Mouse (Mus musculus): ENCODE measurements around the gene Grm1. TPM values are rescaled to one million over a fixed set of nuclear protein-coding genes. Genes with fewer than 3 reads are reported as not detected.

Gene Grm1
- polyA plus RNA-seq, 1 experiment, result not detected

DNA sequence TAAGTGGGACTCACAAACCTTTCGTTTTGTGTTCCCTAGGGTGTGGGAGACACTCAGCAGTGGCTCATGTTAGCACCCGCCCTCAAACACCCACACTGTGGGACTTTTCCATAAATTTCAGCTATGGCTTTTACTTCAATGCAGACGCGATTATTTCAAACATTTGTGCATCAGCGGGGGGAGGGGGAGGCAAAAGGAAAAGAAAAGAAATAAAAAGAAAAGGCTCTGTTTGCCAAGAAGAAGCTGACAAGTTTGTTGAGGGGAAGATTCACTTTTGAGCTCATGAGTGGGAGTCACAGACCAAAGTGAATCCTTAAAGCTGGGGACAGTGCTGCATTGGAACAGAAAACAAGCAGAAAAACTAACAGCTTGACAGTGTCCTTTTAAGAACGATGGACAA lies 384.7 kb downstream of the Grm1 start:
- TF ChIP-seq POLR2A (IDR thresholded peaks at IDR 0.05; ENCODE audit: low read depth, low read length) (no peak), CTCF (IDR thresholded peaks at IDR 0.05; ENCODE audit: extremely low read depth, insufficient read length, insufficient replicate concordance, low read depth, low read length) (no peak)
- 67% methylated on average over 6 of the region's 6 CpGs for WGBS
- no peaks in the 10 kb centered on the region for H3K27me3 ChIP-seq (ENCODE audit: control insufficient read depth, insufficient read depth, low read length)
- H3K4me3 ChIP-seq (ENCODE audit: low read depth, low read length), result no peak overlapping the region
- no peaks in the 10 kb centered on the region for H3K36me3 ChIP-seq (ENCODE audit: control insufficient read depth, insufficient read depth, low read length)
- H3K4me1 ChIP-seq (ENCODE audit: control insufficient read depth, insufficient read depth, insufficient read length, low read length), result no peaks in the 10 kb centered on the region
- H3K27ac ChIP-seq (ENCODE audit: insufficient read depth, low read depth, low read length), result no peak overlapping the region

DNA sequence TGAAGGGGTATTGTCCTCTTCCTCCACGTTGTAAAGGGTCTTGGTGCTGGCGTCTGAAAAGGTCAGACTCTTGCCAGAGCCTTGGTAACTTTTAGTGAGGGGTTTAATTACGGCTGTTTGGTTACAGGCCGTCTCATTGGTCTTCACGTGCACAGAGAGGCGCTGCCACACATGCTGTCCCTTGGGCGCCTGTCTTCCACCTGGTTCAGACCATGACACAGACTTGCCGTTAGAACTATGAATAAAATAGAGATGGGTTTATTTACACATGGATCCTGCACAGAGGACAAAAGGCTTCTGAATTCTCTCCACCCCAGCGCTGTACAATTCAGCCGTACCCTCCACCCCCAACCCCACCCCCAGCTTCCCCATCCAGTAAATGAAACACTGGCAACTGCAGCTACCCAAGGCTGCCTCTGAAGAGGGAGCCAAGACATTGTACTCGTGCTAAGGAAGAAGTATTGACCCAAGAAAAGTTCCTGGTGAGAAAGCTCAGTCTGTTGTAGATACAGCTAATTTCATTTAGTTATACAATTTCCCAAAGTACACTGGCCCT lies 392.4 kb downstream of the Grm1 start:
- TF ChIP-seq POLR2A (IDR thresholded peaks at IDR 0.05; ENCODE audit: low read depth, low read length) (no peak), CTCF (IDR thresholded peaks at IDR 0.05; ENCODE audit: extremely low read depth, insufficient read length, insufficient replicate concordance, low read depth, low read length) (no peak)
- Histone ChIP-seq H3K27me3 (ENCODE audit: control insufficient read depth, insufficient read depth, low read length) (no peaks in the 10 kb centered on the region), H3K27ac (ENCODE audit: insufficient read depth, low read depth, low read length) (no peak overlapping the region), H3K4me3 (ENCODE audit: low read depth, low read length) (no peak overlapping the region), H3K36me3 (ENCODE audit: control insufficient read depth, insufficient read depth, low read length) (no peaks in the 10 kb centered on the region), H3K4me1 (ENCODE audit: control insufficient read depth, insufficient read depth, insufficient read length, low read length) (no peaks in the 10 kb centered on the region)
- WGBS, result 18% methylated on average over 11 of the region's 11 CpGs

DNA sequence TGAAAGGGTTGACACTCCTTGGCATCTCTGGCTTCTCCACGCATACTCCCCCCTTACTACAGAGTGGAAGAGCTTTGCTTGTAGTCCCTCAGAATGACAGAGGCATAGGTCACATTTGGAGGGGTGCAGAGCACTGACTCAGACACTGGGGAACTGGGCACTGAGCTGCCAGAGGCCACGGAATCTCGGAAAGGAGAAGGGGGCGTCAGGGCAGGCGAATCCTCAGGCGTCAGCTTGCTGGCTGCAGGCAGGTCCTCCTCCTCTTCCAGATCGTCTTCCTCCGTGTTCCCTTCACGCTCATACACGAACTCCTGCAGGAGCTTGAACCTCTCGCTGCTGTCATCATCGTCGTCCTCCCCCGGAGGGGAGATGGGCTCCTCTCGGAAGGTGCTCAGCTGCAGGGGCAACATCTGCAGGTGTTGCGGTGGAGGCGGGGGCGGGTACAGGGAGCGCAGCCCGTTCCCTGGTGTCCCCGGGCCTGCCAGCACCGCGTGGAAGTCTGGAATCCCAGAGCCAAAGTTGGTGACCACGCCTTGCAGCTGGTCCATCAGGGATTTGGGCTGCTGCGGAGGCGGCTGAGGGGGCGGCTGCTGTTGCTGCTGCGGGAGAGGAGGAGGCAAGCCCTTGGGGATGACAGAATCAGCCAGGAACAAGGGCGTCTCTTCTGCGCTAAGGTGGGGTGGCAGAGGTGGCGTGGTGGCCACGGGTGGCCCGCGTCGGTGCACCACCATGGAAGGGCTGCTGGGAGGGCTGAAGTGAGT lies 393.1 kb downstream of the Grm1 start:
- no peaks in the 10 kb centered on the region for H3K36me3 ChIP-seq (ENCODE audit: control insufficient read depth, insufficient read depth, low read length)
- no peaks in the 10 kb centered on the region for H3K27me3 ChIP-seq (ENCODE audit: control insufficient read depth, insufficient read depth, low read length)
- 5% methylated on average over 35 of the region's 35 CpGs for WGBS
- H3K27ac ChIP-seq (ENCODE audit: insufficient read depth, low read depth, low read length), result no peak overlapping the region
- TF ChIP-seq POLR2A (IDR thresholded peaks at IDR 0.05; ENCODE audit: low read depth, low read length) (no peak), CTCF (IDR thresholded peaks at IDR 0.05; ENCODE audit: extremely low read depth, insufficient read length, insufficient replicate concordance, low read depth, low read length) (no peak)
- H3K4me1 ChIP-seq (ENCODE audit: control insufficient read depth, insufficient read depth, insufficient read length, low read length), result no peaks in the 10 kb centered on the region
- H3K4me3 ChIP-seq (ENCODE audit: low read depth, low read length), result no peak overlapping the region

GRCm38 (mm10) chr10:10681048-10681447 lies 401.1 kb downstream of the Grm1 start, which contains the start of gene Gm10944:
Gene Gm10944, plus strand, starts transcription at chr10:10681348.
- WGBS, result 93% methylated on average over 1 of the region's 1 CpGs
- Histone ChIP-seq H3K27me3 (ENCODE audit: control insufficient read depth, insufficient read depth, low read length) (no peaks in the 10 kb centered on the region), H3K27ac (ENCODE audit: insufficient read depth, low read depth, low read length) (no peak within 1 kb of the TSS), H3K4me1 (ENCODE audit: control insufficient read depth, insufficient read depth, insufficient read length, low read length) (no peaks in the 10 kb centered on the region), H3K4me3 (ENCODE audit: low read depth, low read length) (no peak within 1 kb of the TSS), H3K36me3 (ENCODE audit: control insufficient read depth, insufficient read depth, low read length) (no peaks in the 10 kb centered on the region)
- TF ChIP-seq POLR2A (IDR thresholded peaks at IDR 0.05; ENCODE audit: low read depth, low read length), result no peak
- TF ChIP-seq CTCF (IDR thresholded peaks at IDR 0.05; ENCODE audit: extremely low read depth, insufficient read length, insufficient replicate concordance, low read depth, low read length), result no peak

DNA sequence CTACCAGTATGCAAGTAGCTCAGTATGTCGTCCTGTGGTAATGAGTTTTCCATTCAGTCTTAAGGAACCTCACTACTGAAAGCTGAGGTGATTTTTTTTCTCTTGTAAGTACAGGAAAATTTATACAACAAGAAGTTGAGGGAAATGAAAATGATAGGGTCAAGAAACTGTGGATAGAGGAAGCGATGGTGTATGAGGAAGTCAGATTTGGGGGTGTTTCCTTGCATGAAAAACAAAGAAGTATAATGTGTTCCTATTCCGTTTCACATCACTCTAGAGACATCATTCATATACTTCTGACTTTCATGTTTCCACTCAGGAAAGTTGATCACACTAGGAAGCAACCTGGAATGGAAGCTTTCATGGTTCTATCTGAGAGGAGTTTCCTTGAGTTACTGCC lies 422.2 kb downstream of the Grm1 start:
- Histone ChIP-seq H3K27me3 (ENCODE audit: control insufficient read depth, insufficient read depth, low read length) (no peaks in the 10 kb centered on the region), H3K4me1 (ENCODE audit: control insufficient read depth, insufficient read depth, insufficient read length, low read length) (no peaks in the 10 kb centered on the region), H3K36me3 (ENCODE audit: control insufficient read depth, insufficient read depth, low read length) (no peaks in the 10 kb centered on the region), H3K4me3 (ENCODE audit: low read depth, low read length) (no peak overlapping the region), H3K27ac (ENCODE audit: insufficient read depth, low read depth, low read length) (no peak overlapping the region)
- WGBS, result 66% methylated on average over 3 of the region's 3 CpGs
- TF ChIP-seq CTCF (IDR thresholded peaks at IDR 0.05; ENCODE audit: extremely low read depth, insufficient read length, insufficient replicate concordance, low read depth, low read length) (no peak), POLR2A (IDR thresholded peaks at IDR 0.05; ENCODE audit: low read depth, low read length) (no peak)

GRCm38 (mm10) chr10:10659161-10659560 lies 423.0 kb downstream of the Grm1 start:
- WGBS, result 81% methylated on average over 3 of the region's 3 CpGs
- Histone ChIP-seq H3K36me3 (ENCODE audit: control insufficient read depth, insufficient read depth, low read length) (no peaks in the 10 kb centered on the region), H3K4me1 (ENCODE audit: control insufficient read depth, insufficient read depth, insufficient read length, low read length) (no peaks in the 10 kb centered on the region), H3K27ac (ENCODE audit: insufficient read depth, low read depth, low read length) (no peak overlapping the region), H3K4me3 (ENCODE audit: low read depth, low read length) (no peak overlapping the region), H3K27me3 (ENCODE audit: control insufficient read depth, insufficient read depth, low read length) (no peaks in the 10 kb centered on the region)
- TF ChIP-seq POLR2A (IDR thresholded peaks at IDR 0.05; ENCODE audit: low read depth, low read length) (no peak), CTCF (IDR thresholded peaks at IDR 0.05; ENCODE audit: extremely low read depth, insufficient read length, insufficient replicate concordance, low read depth, low read length) (no peak)

GRCm38 (mm10) chr10:10656621-10657020 lies 425.5 kb downstream of the Grm1 start:
- Histone ChIP-seq H3K4me1 (ENCODE audit: control insufficient read depth, insufficient read depth, insufficient read length, low read length) (no peaks in the 10 kb centered on the region), H3K4me3 (ENCODE audit: low read depth, low read length) (no peak overlapping the region), H3K27ac (ENCODE audit: insufficient read depth, low read depth, low read length) (no peak overlapping the region), H3K36me3 (ENCODE audit: control insufficient read depth, insufficient read depth, low read length) (no peaks in the 10 kb centered on the region), H3K27me3 (ENCODE audit: control insufficient read depth, insufficient read depth, low read length) (no peaks in the 10 kb centered on the region)
- 78% methylated on average over 4 of the region's 4 CpGs for WGBS
- TF ChIP-seq CTCF (IDR thresholded peaks at IDR 0.05; ENCODE audit: extremely low read depth, insufficient read length, insufficient replicate concordance, low read depth, low read length) (no peak), POLR2A (IDR thresholded peaks at IDR 0.05; ENCODE audit: low read depth, low read length) (no peak)
